Mouse (Mus musculus): ENCODE data around the gene Efl1. TPM values are rescaled to one million over a fixed set of nuclear protein-coding genes. Genes with fewer than 3 reads are reported as not detected.
"Not testable (repeated sequence)": the region's sequence is repeated elsewhere in the genome, so short reads cannot be mapped to it uniquely, and the experiment has no call there.

Efl1 gene
- polyA plus RNA-seq, 1 experiment from 2014 or later, result 16.7 TPM

- Histone ChIP-seq H3K4me3 (no peak overlapping the region), H3K9ac (no peak overlapping the region)
- ATAC-seq (ENCODE audit: low read depth), result no peak
These were observed 74.2 kb downstream of the Efl1 start for GRCm38 (mm10) chr7:82722486-82723123.

DNA sequence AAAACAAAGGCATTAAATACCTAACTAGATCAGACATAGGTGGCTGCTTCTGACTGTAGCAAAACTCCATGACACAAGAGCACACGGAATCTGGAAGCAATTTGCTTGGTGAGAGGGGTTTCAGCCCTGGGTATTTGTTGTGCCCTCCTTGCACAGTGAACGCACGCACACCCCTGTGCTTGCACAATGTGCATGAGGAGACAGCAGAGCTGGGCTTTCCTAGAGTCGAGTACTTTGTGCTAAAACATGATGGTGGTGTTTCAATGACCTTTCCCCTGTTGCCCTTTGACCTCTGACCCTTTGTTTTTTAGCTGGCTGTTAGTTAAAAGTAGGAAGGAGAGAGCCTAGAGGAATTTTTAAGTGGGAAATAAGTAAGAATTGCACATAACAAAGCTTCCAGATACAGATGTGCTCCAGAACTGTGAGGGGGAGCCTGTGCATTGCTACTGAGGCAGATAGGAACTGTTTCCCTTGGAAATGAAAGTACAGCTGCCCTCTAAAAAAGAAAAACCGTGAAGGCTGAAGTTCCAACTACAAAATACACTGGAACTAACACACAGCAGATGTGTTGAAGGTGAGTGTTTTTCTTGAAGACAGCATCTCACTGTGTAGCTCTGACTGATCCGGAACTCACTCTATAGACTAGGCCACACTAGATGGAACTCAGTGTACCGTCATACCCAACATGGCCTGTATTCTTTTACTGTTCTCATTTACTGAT lies 74.9 kb downstream of the Efl1 start:
- 72% methylated on average over 7 of the region's 7 CpGs for WGBS
- no peak overlapping the region for H3K4me3 ChIP-seq
- no peaks in the 10 kb centered on the region for H3K27me3 ChIP-seq

More at GRCm38 (mm10) chr7:82722486-82723123, 74.2 kb downstream of the Efl1 start:
- Histone ChIP-seq H3K4me1 (replicated peaks) (peaks cover 27% of the 10 kb centered on the region; the same call in 1 of the 2 replicates), H3K27ac (replicated peaks) (no peak overlapping the region), H3K4me2 (no peak overlapping the region), H3K27me3 (no peaks in the 10 kb centered on the region), H3K9me3 (no peaks in the 10 kb centered on the region), H3K36me3 (no peaks in the 10 kb centered on the region)
- 83% methylated on average over 7 of the region's 7 CpGs for WGBS

DNA sequence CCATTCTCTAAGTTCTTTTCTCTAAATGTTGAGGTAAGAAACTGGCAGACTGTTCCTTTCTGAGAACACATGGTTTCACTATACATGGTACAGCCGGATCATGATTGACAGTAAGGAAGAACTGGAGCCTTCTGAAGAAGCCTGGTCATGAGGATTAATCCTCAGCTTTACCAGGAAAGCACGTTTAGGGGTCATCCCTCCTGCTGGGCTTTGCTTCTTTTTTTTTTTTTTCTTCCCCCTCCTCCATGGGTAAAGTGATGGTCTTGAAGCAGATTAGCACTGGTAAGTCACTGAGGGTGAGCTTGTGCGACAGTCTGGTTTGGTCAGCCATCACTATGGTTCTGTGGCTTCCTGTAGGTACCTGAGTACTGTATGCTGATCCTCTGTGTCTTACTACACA lies 76.1 kb downstream of the Efl1 start:
- no peaks in the 10 kb centered on the region for H3K36me3 ChIP-seq
- H3K4me3 ChIP-seq, result no peak overlapping the region
- no peaks in the 10 kb centered on the region for H3K27me3 ChIP-seq
- no peak overlapping the region for H3K9ac ChIP-seq
- no peak for ATAC-seq (ENCODE audit: low read depth)
- H3K4me1 ChIP-seq (replicated peaks), result peaks cover 25% of the 10 kb centered on the region; the same call in 1 of the 2 replicates
- H3K4me2 ChIP-seq, result no peak overlapping the region
- H3K9me3 ChIP-seq, result no peaks in the 10 kb centered on the region
- WGBS, result 61% methylated on average over 3 of the region's 3 CpGs
- no peak overlapping the region for H3K27ac ChIP-seq (replicated peaks)

More for the DNA sequence above, 74.9 kb downstream of the Efl1 start:
- H3K9ac ChIP-seq, result no peak overlapping the region
- peaks cover 27% of the 10 kb centered on the region; the same call in 1 of the 2 replicates for H3K4me1 ChIP-seq (replicated peaks)
- no peaks in the 10 kb centered on the region for H3K36me3 ChIP-seq
- H3K27ac ChIP-seq (replicated peaks), result no peak overlapping the region
- H3K9me3 ChIP-seq, result no peaks in the 10 kb centered on the region
- ATAC-seq (ENCODE audit: low read depth), result no peak
- H3K4me2 ChIP-seq, result no peak overlapping the region

- Histone ChIP-seq H3K27ac (replicated peaks) (no peak overlapping the region), H3K27me3 (no peaks in the 10 kb centered on the region), H3K4me2 (no peak overlapping the region), H3K36me3 (no peaks in the 10 kb centered on the region), H3K9ac (no peak overlapping the region), H3K4me1 (replicated peaks) (peaks cover 19% of the 10 kb centered on the region; the same call in 1 of the 2 replicates), H3K4me3 (no peak overlapping the region), H3K9me3 (no peaks in the 10 kb centered on the region)
- 38% methylated on average over 5 of the region's 5 CpGs for WGBS
- ATAC-seq (ENCODE audit: low read depth), result no peak
These were observed 76.7 kb downstream of the Efl1 start for GRCm38 (mm10) chr7:82725006-82725636.

DNA sequence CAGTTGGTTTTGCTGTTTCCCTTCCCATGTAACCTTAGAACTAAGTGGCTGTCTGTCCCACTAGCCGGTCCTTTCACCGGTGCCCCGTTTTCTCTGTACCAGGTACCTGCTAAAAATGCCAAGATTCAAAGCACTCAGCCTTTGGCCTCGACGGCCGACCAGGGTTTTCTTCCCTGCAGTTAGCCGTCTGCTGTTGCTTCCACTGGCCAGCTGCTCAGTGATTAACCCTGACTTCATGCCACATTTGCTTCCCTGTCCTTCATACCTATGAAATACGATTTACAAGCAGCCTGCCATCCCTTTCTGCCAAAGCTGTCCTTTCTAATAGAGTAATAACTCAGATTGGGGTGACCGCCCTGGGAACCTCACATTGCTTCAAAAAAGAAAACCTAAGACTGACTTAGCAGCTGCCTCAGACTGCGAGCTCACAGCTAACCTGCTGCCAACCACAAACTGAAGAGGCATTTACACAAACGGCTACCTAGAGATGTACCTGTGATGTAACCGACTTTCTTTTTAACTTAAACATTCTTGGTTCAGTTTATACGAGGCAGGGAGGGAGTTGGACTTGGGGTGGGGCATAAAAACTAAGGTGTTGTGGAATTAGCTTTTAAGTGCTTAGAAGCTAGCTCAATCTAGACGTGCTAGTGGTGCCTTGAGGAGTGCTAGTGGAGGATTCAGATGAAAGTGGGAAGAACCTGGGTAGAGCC lies 77.5 kb downstream of the Efl1 start:
- H3K9ac ChIP-seq, result no peak overlapping the region
- H3K4me3 ChIP-seq, result no peak overlapping the region
- H3K9me3 ChIP-seq, result no peaks in the 10 kb centered on the region
- H3K4me1 ChIP-seq (replicated peaks), result peaks cover 14% of the 10 kb centered on the region; the same call in 1 of the 2 replicates
- H3K27ac ChIP-seq (replicated peaks), result no peak overlapping the region
- no peaks in the 10 kb centered on the region for H3K36me3 ChIP-seq
- H3K27me3 ChIP-seq, result no peaks in the 10 kb centered on the region
- H3K4me2 ChIP-seq, result no peak overlapping the region
- ATAC-seq (ENCODE audit: low read depth), result no peak
- 46% methylated on average over 14 of the region's 14 CpGs for WGBS

GRCm38 (mm10) chr7:82727066-82727465 lies 78.7 kb downstream of the Efl1 start:
- Histone ChIP-seq H3K4me3 (no peak overlapping the region), H3K36me3 (no peaks in the 10 kb centered on the region), H3K9me3 (no peaks in the 10 kb centered on the region), H3K27me3 (no peaks in the 10 kb centered on the region), H3K4me1 (replicated peaks) (peaks cover 12% of the 10 kb centered on the region; the same call in 1 of the 2 replicates), H3K27ac (replicated peaks) (no peak overlapping the region), H3K4me2 (no peak overlapping the region), H3K9ac (no peak overlapping the region)
- ATAC-seq (ENCODE audit: low read depth), result no peak
- WGBS, result 48% methylated on average over 5 of the region's 5 CpGs

- not testable (repeated sequence) for H3K9me3 ChIP-seq; H3K27ac ChIP-seq (replicated peaks); ATAC-seq (ENCODE audit: low read depth); H3K4me3 ChIP-seq; H3K36me3 ChIP-seq; H3K27me3 ChIP-seq; H3K4me2 ChIP-seq; H3K9ac ChIP-seq
- H3K4me1 ChIP-seq (replicated peaks), result peaks cover 12% of the 10 kb centered on the region; the same call in 1 of the 2 replicates
- WGBS, result 85% methylated on average over 7 of the region's 8 CpGs
These were observed 80.6 kb downstream of the Efl1 start for GRCm38 (mm10) chr7:82729009-82729408.

- Histone ChIP-seq H3K4me3 (no peak overlapping the region), H3K36me3 (no peaks in the 10 kb centered on the region), H3K4me1 (replicated peaks) (no peaks in the 10 kb centered on the region), H3K4me2 (no peak overlapping the region), H3K9ac (no peak overlapping the region), H3K9me3 (no peaks in the 10 kb centered on the region), H3K27me3 (no peaks in the 10 kb centered on the region), H3K27ac (replicated peaks) (no peak overlapping the region)
- WGBS, result 47% methylated on average over 5 of the region's 5 CpGs
- ATAC-seq (ENCODE audit: low read depth), result no peak
These were observed 84.7 kb downstream of the Efl1 start for GRCm38 (mm10) chr7:82733118-82733517.

DNA sequence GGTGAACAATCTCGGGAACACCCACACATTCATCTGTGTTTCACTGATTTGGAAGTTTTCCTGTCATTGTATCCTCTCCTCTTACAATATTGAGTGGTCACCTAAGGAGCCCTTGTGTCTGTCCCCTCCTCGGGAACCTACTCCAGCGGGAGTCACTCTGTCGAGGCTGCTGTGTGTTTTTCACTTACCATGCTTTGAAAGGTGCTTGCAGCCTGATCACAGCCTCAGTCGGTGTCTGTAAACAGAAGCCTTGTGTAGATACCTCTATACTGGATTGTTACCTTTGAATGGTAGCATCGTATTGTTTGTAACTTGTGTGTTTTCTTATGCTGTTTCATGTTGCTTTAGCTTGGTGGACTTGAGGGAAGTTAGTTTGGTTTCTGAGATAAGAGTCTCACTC lies 85.6 kb downstream of the Efl1 start:
- no peaks in the 10 kb centered on the region for H3K36me3 ChIP-seq
- H3K27me3 ChIP-seq, result no peaks in the 10 kb centered on the region
- ATAC-seq (ENCODE audit: low read depth), result no peak
- no peak overlapping the region for H3K27ac ChIP-seq (replicated peaks)
- H3K9me3 ChIP-seq, result no peaks in the 10 kb centered on the region
- no peaks in the 10 kb centered on the region for H3K4me1 ChIP-seq (replicated peaks)
- H3K4me2 ChIP-seq, result no peak overlapping the region
- no peak overlapping the region for H3K4me3 ChIP-seq
- no peak overlapping the region for H3K9ac ChIP-seq
- WGBS, result 83% methylated on average over 6 of the region's 6 CpGs

- WGBS, result 84% methylated on average over 3 of the region's 3 CpGs
- no peaks in the 10 kb centered on the region for H3K4me1 ChIP-seq (replicated peaks)
- H3K4me2 ChIP-seq, result no peak overlapping the region
- no peaks in the 10 kb centered on the region for H3K27me3 ChIP-seq
- no peaks in the 10 kb centered on the region for H3K9me3 ChIP-seq
- no peak overlapping the region for H3K4me3 ChIP-seq
- ATAC-seq (ENCODE audit: low read depth), result no peak
- H3K9ac ChIP-seq, result no peak overlapping the region
- no peak overlapping the region for H3K27ac ChIP-seq (replicated peaks)
- H3K36me3 ChIP-seq, result no peaks in the 10 kb centered on the region
These were observed 86.6 kb downstream of the Efl1 start for GRCm38 (mm10) chr7:82734748-82735600.

- peak overlapping the region; percentile 22; the same call in 1 of the 2 replicates for H3K4me2 ChIP-seq
- no peaks in the 10 kb centered on the region for H3K27me3 ChIP-seq
- H3K4me3 ChIP-seq, result no peak overlapping the region
- peak; percentile 86 for ATAC-seq (ENCODE audit: low read depth)
- H3K9me3 ChIP-seq, result no peaks in the 10 kb centered on the region
- WGBS, result 36% methylated on average over 11 of the region's 11 CpGs
- no peak overlapping the region for H3K9ac ChIP-seq
- H3K36me3 ChIP-seq, result no peaks in the 10 kb centered on the region
- H3K4me1 ChIP-seq (replicated peaks), result peaks cover 30% of the 10 kb centered on the region
- H3K27ac ChIP-seq (replicated peaks), result peak overlapping the region; percentile 81
These were observed 94.8 kb downstream of the Efl1 start for GRCm38 (mm10) chr7:82743116-82743765.

Measured in neural tube, embryonic 13.5 days (tissue).